Mouse (Mus musculus): ENCODE data around the gene Vmn2r83. TPM values are rescaled to one million over a fixed set of nuclear protein-coding genes. Genes with fewer than 3 reads are reported as not detected.
"Not testable (repeated sequence)": the region's sequence is repeated elsewhere in the genome, so short reads cannot be mapped to it uniquely, and the experiment has no call there.

The Vmn2r83 gene
- not detected in 2 replicates for polyA plus RNA-seq (2015; fragmentation: Nextera tagmentation; extraction: Ambion mirVana)

DNA sequence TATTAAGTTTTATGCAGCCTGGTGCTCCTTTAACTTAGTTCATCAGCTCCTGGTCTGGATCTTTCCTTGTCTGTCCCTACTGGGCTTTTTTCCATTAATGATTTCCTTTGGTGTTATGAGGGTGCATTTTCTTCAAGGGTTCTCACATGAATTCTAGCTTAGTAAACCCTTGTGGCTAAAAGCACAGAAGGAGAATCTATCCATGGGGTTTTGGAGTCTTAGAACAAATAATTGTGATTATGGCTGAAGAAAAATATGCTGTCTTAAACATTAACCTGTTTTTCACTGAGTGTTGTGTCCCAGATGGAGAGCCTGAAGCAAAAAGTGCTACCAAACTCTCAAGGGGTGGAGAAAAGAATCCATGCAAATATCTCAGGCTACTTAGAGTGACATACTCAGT lies at the start of gene Vmn2r83:
Gene Vmn2r83, plus strand, starts transcription at position 301 of the 400 bp plus-strand sequence.
- H3K36me3 ChIP-seq: no peaks in the 10 kb centered on the region

DNA sequence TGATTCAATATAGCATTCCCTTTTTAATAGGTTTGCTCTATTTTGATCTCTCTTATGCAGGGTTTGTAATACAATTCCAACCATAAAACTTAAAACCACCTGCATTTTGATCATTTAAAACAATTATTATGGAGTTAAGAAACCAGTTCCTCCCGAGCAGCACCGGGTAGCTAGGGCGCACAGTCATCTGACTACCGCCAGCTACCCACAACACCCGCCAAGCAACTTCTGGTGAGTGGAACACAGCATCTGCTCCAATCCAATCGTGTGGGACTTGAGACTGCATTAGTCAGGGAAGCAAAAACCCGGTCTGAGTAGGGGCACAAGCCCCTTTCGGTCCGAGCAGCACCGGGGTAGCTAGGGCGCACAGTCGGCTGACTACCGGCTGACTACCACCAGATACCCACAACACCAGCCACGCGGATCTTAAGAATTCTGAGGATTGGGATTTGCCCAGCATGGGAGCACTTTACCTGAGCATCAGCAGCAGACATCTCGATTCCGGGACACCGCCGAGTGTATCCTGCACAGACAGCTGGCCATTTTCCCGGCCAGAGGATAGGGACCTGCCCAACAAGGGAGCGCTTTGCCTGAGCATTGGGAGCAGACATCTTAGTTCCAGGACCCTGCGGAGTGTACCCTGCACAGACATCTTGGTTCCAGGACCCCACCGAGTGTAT lies 33.2 kb upstream of the Vmn2r83 start:
- not testable (repeated sequence) for H3K4me2 ChIP-seq; ATAC-seq (ENCODE audit: low FRiP score); H3K27ac ChIP-seq; H3K9me3 ChIP-seq; H3K4me1 ChIP-seq (replicated peaks); H3K9ac ChIP-seq; H3K27me3 ChIP-seq; H3K36me3 ChIP-seq; H3K4me3 ChIP-seq
- WGBS: 90% methylated on average over 23 of the region's 23 CpGs

More for the DNA sequence above, at the start of gene Vmn2r83:
- Histone ChIP-seq H3K4me1 (replicated peaks) (no peaks in the 10 kb centered on the region), H3K4me2 (no peak within 1 kb of the TSS), H3K4me3 (no peak within 1 kb of the TSS), H3K27ac (no peak within 1 kb of the TSS), H3K27me3 (no peaks in the 10 kb centered on the region), H3K9me3 (no peaks in the 10 kb centered on the region), H3K9ac (no peak within 1 kb of the TSS)
- ATAC-seq (ENCODE audit: low FRiP score): no peak

DNA sequence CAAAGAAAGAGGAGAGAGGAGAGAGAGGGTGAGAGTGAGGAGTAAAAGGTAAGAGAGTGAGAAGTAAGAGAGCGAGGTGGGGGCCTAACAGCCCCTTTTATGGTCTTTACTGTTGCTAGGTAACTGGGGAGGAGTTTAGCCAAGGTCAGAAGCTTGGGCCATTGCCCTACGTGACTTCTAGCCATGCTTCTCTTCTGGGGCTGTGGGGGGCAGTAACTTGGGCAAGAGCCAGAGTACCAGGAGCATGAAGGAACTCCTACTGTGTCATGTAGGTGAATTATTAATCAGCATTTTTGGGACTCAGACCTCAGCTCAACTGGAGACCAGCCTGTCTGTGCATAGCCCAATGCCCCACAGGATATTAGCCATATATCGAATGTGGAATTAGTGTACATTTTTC lies 27.4 kb downstream of the Vmn2r83 start:
- 63% methylated on average over 3 of the region's 3 CpGs for WGBS
- Histone ChIP-seq H3K4me2 (no peak overlapping the region), H3K27me3 (no peaks in the 10 kb centered on the region), H3K4me1 (replicated peaks) (no peaks in the 10 kb centered on the region), H3K27ac (no peak overlapping the region), H3K9ac (no peak overlapping the region), H3K9me3 (no peaks in the 10 kb centered on the region), H3K36me3 (no peaks in the 10 kb centered on the region), H3K4me3 (no peak overlapping the region)
- ATAC-seq (ENCODE audit: low FRiP score): no peak

DNA sequence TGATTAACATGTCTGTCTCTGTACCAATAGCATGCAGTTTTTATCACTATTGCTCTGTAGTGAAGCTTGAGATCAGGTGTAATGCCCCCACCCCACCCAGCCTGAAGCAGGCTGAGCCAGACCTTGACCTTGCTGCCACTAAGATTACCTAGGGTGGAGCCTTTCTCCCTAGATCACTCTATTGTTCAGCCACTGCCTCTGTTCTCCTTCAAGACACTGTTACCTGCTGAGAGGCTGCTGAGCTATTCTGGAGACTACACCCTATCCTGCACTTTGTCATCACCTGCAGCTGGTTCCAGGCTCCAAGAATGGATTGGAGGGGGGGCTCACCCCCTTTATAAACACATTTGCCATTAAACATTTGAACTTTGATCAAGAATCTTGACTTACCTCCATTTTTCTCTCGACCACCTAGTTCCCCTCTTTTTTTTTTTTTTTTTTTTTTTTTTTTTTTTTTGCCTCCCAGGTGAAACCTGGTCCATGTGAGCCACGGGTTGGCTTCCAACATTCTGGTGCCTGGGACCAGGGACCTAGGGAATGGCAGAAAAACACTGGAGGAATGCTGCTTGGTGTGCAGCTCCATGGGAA lies 28.3 kb downstream of the Vmn2r83 start:
- Histone ChIP-seq H3K36me3 (no peaks in the 10 kb centered on the region), H3K27me3 (no peaks in the 10 kb centered on the region), H3K4me2 (no peak overlapping the region), H3K4me3 (no peak overlapping the region), H3K9me3 (no peaks in the 10 kb centered on the region), H3K9ac (no peak overlapping the region), H3K27ac (no peak overlapping the region), H3K4me1 (replicated peaks) (no peaks in the 10 kb centered on the region)
- WGBS: 54% methylated on average over 2 of the region's 2 CpGs
- ATAC-seq (ENCODE audit: low FRiP score): no peak

DNA sequence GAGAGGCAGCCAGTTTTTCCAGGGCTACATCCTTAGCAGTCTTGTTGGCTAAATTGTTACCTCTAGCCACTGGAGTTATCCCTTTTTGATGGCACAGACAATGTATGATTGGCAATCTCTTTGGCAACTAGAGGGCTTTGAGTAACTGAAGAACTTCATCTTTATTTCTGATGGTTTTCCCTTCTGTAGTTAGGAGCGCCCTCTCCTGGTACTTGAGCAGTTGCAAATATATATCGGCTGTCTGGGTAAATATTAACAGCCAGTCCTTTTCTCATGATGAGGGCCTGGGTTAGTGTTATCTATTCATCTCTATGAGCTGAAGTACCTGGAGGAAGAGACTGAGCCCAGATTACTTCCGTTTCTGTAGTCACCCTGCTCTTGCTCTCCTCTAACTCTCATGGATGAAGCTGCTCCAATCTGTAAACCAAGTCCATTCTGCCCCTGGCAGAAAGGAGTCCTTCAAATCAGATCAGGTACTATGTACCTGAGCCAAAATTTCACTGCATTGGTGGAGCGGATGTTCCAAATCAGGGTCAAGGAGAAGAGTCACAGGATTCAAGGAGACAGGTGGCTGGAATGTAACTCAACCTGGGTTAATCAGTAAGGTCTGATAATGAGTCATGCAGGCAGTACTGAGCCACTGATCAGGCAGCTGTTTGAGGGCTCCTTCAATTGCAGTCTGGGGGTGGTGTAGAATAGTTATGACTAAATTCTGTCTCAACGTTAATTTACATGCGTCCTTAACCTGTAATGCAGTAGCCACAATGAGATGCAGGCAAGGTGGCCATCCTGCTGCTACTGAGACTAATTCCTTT lies 34.5 kb downstream of the Vmn2r83 start:
- Histone ChIP-seq H3K36me3 (no peaks in the 10 kb centered on the region), H3K27me3 (no peaks in the 10 kb centered on the region), H3K9ac (no peak overlapping the region), H3K27ac (no peak overlapping the region), H3K4me1 (replicated peaks) (no peaks in the 10 kb centered on the region), H3K4me2 (no peak overlapping the region), H3K9me3 (no peaks in the 10 kb centered on the region), H3K4me3 (no peak overlapping the region)
- ATAC-seq (ENCODE audit: low FRiP score): no peak
- WGBS: 67% methylated on average over 6 of the region's 6 CpGs

DNA sequence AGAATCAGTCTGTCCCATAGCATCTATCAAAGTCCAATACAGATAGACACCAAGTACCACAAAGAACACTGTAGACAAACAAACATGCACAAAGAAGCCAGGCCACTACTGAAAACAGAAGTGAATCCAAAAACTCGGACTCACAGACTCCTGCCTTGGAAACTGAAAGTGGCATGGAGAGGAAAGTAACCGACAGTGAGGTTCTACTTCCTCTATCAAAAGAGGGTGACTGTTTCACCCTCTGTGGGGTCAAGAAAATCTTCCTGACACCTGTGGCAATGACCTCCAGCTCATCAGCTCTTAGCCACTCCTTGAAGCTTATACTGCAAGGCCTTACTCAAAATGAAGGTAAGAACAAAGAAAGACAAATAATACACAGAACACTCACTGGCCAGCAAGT lies 38.2 kb downstream of the Vmn2r83 start:
- ATAC-seq (ENCODE audit: low FRiP score): no peak
- H3K4me2 ChIP-seq: no peak overlapping the region
- no peak overlapping the region for H3K27ac ChIP-seq
- WGBS: 71% methylated on average over 2 of the region's 2 CpGs
- H3K36me3 ChIP-seq: no peaks in the 10 kb centered on the region
- H3K4me3 ChIP-seq: no peak overlapping the region
- H3K27me3 ChIP-seq: no peaks in the 10 kb centered on the region
- no peaks in the 10 kb centered on the region for H3K9me3 ChIP-seq
- H3K4me1 ChIP-seq (replicated peaks): no peaks in the 10 kb centered on the region
- no peak overlapping the region for H3K9ac ChIP-seq

DNA sequence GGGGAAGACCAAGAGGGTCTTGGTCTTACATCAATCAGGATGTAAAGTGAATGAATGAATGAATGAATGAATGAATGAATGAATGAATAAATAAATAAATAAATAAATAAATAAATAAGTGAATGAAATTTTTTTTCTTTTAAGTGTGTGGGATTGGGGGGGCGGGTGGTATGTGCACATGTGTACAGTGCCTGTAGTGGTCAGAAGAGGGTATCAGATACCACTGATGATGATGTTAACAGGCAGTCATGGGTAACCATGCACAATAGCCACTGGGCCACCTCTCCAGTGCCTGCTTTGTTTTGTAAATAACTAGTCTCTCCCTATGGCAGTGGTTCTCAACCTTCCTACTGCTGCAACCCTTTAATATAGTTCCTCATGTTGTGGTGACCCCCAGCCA lies 55.9 kb downstream of the Vmn2r83 start:
- Histone ChIP-seq H3K36me3 (peaks cover 21% of the 10 kb centered on the region), H3K27me3 (no peaks in the 10 kb centered on the region), H3K4me1 (replicated peaks) (no peaks in the 10 kb centered on the region), H3K4me2 (no peak overlapping the region), H3K4me3 (no peak overlapping the region), H3K9ac (no peak overlapping the region), H3K9me3 (no peaks in the 10 kb centered on the region), H3K27ac (no peak overlapping the region)
- WGBS: 83% methylated on average over 1 of the region's 1 CpGs
- ATAC-seq (ENCODE audit: low FRiP score): no peak

DNA sequence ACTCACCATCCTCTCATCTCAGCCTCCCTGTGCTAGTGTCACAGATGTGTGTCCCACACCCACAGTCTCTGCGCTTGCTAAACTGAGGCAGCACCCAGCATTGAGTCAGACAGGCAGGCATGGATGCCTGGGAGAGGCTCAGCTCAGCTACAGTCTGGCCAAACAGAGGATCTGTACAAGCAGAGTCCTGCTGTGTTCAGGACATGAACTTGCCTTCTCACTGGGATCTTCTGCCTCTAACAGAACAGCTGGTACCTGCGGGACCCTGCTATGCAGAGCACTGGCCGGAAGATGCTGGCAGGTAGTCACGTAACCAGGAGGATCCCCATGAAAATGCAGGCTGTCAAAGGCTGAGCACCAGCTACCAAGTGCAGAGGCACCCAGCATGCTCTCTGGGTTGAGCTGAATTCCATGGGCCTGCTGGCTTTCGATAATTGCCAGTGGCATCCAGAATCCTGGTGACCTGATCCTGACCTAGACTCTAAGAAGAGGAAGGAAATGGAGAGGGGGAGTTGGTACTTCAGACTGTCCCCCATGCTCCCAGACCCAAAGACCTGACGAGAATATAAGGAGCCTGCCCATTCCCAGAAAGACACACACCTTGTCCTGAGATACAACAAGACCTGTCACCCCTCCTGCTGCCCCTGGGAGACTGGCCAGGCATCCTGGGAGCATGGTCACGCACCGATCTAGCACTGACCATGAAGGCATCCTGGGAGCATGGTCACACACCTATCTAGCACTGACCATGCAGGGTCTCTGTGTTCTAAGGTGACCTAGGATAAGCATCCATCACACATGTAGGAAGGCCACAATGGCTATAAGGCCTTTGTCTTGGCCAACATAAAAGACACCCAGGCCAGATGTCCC lies 57.2 kb downstream of the Vmn2r83 start:
- H3K4me1 ChIP-seq (replicated peaks): no peaks in the 10 kb centered on the region
- H3K36me3 ChIP-seq: peaks cover 21% of the 10 kb centered on the region
- 91% methylated on average over 8 of the region's 8 CpGs for WGBS

DNA sequence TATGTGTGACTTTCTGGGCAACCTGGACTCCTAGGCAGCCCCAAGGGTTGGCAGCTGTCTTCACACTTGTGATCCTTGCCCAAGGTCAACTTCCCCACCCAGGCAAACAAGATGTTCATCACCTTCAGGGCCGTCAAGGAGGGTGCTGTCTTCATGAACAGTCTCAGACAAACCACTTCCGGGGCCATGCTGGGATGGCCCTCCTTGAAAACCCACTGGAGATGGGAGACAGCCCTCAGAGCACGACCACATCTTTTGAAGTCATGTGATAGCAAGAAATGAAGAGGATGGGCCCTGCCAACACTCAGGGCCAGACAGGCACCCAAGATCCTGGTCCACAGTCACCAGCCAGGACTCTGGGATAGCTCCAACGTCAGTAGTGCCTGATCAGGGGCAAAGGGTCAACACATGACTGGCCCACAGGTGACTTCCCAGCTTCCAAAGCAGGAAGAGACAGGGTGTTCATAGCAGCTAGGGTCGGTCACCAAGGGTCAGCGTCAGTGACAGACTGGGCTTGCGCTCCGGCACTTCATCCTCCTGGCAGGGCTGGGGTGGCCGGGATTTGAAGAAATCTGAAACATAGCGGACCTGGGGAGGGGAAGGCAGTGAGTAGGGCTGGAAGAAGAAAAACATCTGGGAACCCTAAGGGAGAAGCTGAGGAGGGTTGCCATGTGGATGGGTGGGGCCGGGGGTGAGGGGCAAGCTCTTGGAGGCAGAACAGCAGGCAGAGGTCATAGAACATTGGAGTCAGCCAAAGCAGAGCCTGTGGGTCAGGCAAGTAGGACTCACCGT lies 58.3 kb downstream of the Vmn2r83 start:
- Histone ChIP-seq H3K4me1 (replicated peaks) (no peaks in the 10 kb centered on the region), H3K9ac (no peak overlapping the region), H3K27me3 (no peaks in the 10 kb centered on the region), H3K9me3 (no peaks in the 10 kb centered on the region), H3K36me3 (peaks cover 21% of the 10 kb centered on the region), H3K4me2 (no peak overlapping the region), H3K4me3 (no peak overlapping the region), H3K27ac (no peak overlapping the region)
- 89% methylated on average over 12 of the region's 12 CpGs for WGBS
- ATAC-seq (ENCODE audit: low FRiP score): no peak

More for the DNA sequence above, 57.2 kb downstream of the Vmn2r83 start:
- no peak overlapping the region for H3K4me3 ChIP-seq
- H3K9me3 ChIP-seq: no peaks in the 10 kb centered on the region
- no peaks in the 10 kb centered on the region for H3K27me3 ChIP-seq
- no peak overlapping the region for H3K4me2 ChIP-seq
- no peak overlapping the region for H3K9ac ChIP-seq
- no peak overlapping the region for H3K27ac ChIP-seq
- no peak for ATAC-seq (ENCODE audit: low FRiP score)

DNA sequence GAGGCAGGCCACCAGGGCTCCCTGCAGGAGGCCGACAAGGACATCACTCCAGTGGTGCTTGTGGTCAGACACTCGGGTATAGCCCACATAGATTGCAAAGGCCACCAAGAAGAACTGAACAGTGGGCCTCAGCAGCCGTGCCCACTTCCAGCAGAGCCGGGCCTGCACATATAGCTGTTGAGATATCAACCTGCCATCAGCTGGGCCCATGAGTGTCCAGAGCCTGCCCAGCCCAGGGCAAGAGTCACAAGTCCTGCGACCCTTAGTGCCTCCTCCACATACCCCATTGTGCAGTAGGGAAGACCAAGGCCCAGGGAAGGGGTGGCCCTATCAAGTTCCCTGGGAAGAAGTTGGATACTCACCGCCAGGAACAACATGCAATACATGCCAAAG lies 58.9 kb downstream of the Vmn2r83 start:
- Histone ChIP-seq H3K36me3 (peaks cover 21% of the 10 kb centered on the region), H3K9me3 (no peaks in the 10 kb centered on the region), H3K4me3 (no peak overlapping the region), H3K9ac (no peak overlapping the region), H3K27me3 (0 out of 2 replicates have a peak, but pooled peaks cover 1% of the 10 kb centered on the region), H3K4me2 (no peak overlapping the region), H3K27ac (no peak overlapping the region), H3K4me1 (replicated peaks) (peaks cover 1% of the 10 kb centered on the region; the same call in 1 of the 2 replicates)
- WGBS: 87% methylated on average over 6 of the region's 6 CpGs
- ATAC-seq (ENCODE audit: low FRiP score): no peak

DNA sequence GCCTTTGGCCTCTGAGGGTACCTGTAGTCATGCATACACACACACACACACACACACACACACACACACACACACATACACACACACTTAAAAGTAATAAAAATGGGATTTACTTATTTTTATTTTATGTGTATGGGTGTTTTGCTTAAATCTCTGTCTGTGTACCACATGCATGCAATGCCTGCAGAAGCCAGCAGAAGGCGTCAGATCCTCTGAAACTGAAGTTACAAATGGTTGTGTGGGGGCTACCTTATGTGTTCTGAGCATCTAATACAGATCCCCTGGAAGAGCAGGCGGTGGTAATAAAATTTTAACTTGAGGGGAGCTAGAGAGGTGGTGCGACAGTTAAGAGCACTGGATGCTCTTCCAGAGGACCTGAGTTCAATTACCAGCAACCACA lies 59.5 kb downstream of the Vmn2r83 start:
- H3K9ac ChIP-seq: no peak overlapping the region
- peaks cover 7% of the 10 kb centered on the region for H3K4me1 ChIP-seq (replicated peaks)
- 84% methylated on average over 3 of the region's 3 CpGs for WGBS
- no peak for ATAC-seq (ENCODE audit: low FRiP score)
- H3K4me3 ChIP-seq: no peak overlapping the region
- 0 out of 2 replicates have a peak, but pooled peaks cover 6% of the 10 kb centered on the region for H3K27me3 ChIP-seq
- H3K4me2 ChIP-seq: no peak overlapping the region
- no peak overlapping the region for H3K27ac ChIP-seq
- H3K9me3 ChIP-seq: no peaks in the 10 kb centered on the region
- H3K36me3 ChIP-seq: peaks cover 21% of the 10 kb centered on the region

All from hindbrain, embryonic 13.5 days (tissue).